Mouse (Mus musculus) hematopoietic stem cell, adult 5-6 weeks (primary cell): Measurements from ENCODE around the gene Wars. TPM values are rescaled to one million over a fixed set of nuclear protein-coding genes. Genes with fewer than 3 reads are reported as not detected.

ENCODE experiments used
- ATAC-seq, 2 experiments: fragments of 125-278 bp in 1 of 2; replicated peaks in 1 of 2; 2 replicates each; pipeline ENCODE4 v1.8.0; 2016 to 2017; ENCODE audit warnings: inconsistent platforms in 2 of 2, mild to moderate bottlenecking in 2 of 2, moderate number of reproducible peaks in 2 of 2, low read depth in 1 of 2, moderate TSS enrichment in 1 of 2; ENCODE audit not compliant: low FRiP score in 2 of 2, poor library complexity in 2 of 2, severe bottlenecking in 2 of 2, insufficient read depth in 1 of 2, low TSS enrichment in 1 of 2
- total RNA-seq: library from RNA; stranded (forward); fragments of 172-1452, 232-1000 nt; gene quantifications from 2 replicates; pipeline ENCODE4 v1.2.3, GENCODE M21; 2017

Wars gene
- total RNA-seq, 1 experiment from 2014 or later: 46.2 TPM

GRCm38 (mm10) chr12:108835208-108835839, 58.6 kb downstream of the Wars start:
- ATAC-seq: peak in 1 of 2 experiments; percentile 6; a peak in 1 of 4 replicates

- no peak for ATAC-seq
Observed at GRCm38 (mm10) chr12:108834786-108835185, 59.2 kb downstream of the Wars start.

GRCm38 (mm10) chr12:108834337-108834736, 59.6 kb downstream of the Wars start:
- ATAC-seq: no peak

- no peak for ATAC-seq
Observed at GRCm38 (mm10) chr12:108833408-108833807, 60.6 kb downstream of the Wars start.

GRCm38 (mm10) chr12:108832851-108833250, 61.1 kb downstream of the Wars start:
- no peak for ATAC-seq

- peak in 1 of 2 experiments; percentile 16; a peak in 1 of 4 replicates for ATAC-seq
Observed at GRCm38 (mm10) chr12:108831966-108832643, 61.9 kb downstream of the Wars start.

GRCm38 (mm10) chr12:108830358-108830757, 63.6 kb downstream of the Wars start:
- ATAC-seq: no peak

- no peak for ATAC-seq
Observed at GRCm38 (mm10) chr12:108829636-108830035, 64.3 kb downstream of the Wars start.

- ATAC-seq: no peak
Observed at GRCm38 (mm10) chr12:108827641-108828040, 66.3 kb downstream of the Wars start.

- ATAC-seq: no peak
Observed at GRCm38 (mm10) chr12:108826958-108827535, 66.9 kb downstream of the Wars start.

GRCm38 (mm10) chr12:108826282-108826957, 67.6 kb downstream of the Wars start:
- no peak for ATAC-seq

- no peak for ATAC-seq
Observed at GRCm38 (mm10) chr12:108825561-108826224, 68.3 kb downstream of the Wars start.

- no peak for ATAC-seq
Observed at GRCm38 (mm10) chr12:108824225-108824874, 69.6 kb downstream of the Wars start.

- ATAC-seq: no peak
Observed at GRCm38 (mm10) chr12:108823036-108823435, 70.9 kb downstream of the Wars start.

- ATAC-seq: no peak
Observed at GRCm38 (mm10) chr12:108820461-108820860, 73.5 kb downstream of the Wars start.

- no peak for ATAC-seq
Observed at GRCm38 (mm10) chr12:108816569-108816968, 77.4 kb downstream of the Wars start.

GRCm38 (mm10) chr12:108814470-108814869, 79.5 kb downstream of the Wars start:
- ATAC-seq: no peak
